Mouse (Mus musculus): ENCODE measurements at regions not wholly inside any gene's neighbourhood (a gene's known extent, or its start where the extent isn't known, plus 50 kb on each side); places are given as distances from the start of the nearest gene placed in this dataset.

DNA sequence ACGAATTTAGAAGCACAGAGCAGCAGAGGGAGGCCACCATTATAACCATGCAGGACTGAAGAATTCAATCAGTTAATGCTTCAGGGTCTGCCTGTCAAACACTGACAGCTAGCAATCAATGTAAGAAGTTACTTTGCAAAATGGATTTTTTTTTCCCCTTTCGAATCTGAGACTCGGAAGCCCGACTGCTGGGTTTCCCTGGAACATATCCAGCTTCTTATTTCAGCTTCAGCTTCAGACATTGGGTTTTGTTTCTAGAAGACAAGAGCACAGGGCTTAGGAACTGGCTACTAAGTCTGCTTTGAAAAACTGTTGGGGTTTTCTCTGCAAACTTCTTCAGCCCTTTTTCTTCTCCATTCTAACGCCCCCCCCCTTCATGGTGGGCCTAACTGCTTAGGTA is 288.4 kb downstream of the Sox4 start:
- Histone ChIP-seq H3K27me3 (ENCODE audit: control insufficient read depth in 1 of 2, insufficient read depth in 2 of 2, low read length in 2 of 2) (no peaks in the 10 kb centered on the region), H3K9ac (ENCODE audit: control insufficient read depth, low read depth, low read length, poor library complexity, severe bottlenecking) (no peak overlapping the region), H3K27ac (ENCODE audit: control insufficient read depth, low read depth, low read length) (no peak overlapping the region), H3K79me2 (ENCODE audit: control insufficient read depth, insufficient read depth, low read length, poor library complexity) (no peaks in the 10 kb centered on the region), H3K4me1 (ENCODE audit: control insufficient read depth in 1 of 2, insufficient read depth in 2 of 2, low read length in 2 of 2) (no peaks in the 10 kb centered on the region), H3K9me3 (replicated peaks; ENCODE audit: insufficient read depth, low read length) (no peaks in the 10 kb centered on the region), H3K36me3 (ENCODE audit: control insufficient read depth in 1 of 2, insufficient read depth in 2 of 2, low read length in 2 of 2) (no peaks in the 10 kb centered on the region), H3K4me3 (ENCODE audit: control insufficient read depth in 1 of 2, insufficient read depth in 1 of 2, low read depth in 2 of 2, low read length in 2 of 2) (no peak overlapping the region)
- no peak for DNase-seq (ENCODE audit: low read depth, low spot score)
- TF ChIP-seq MEF2A (IDR thresholded peaks at IDR 0.05; ENCODE audit: extremely low read depth, insufficient replicate concordance, low read depth, low read length, poor library complexity, severe bottlenecking) (no peak), POLR2AphosphoS5 (IDR thresholded peaks at IDR 0.05; ENCODE audit: borderline replicate concordance, low read depth, low read length) (no peak), MAZ (IDR thresholded peaks at IDR 0.05; ENCODE audit: low read depth, low read length) (no peak), ZKSCAN1 (IDR thresholded peaks at IDR 0.05; ENCODE audit: low read depth, low read length) (no peak), ZC3H11A (IDR thresholded peaks at IDR 0.05; ENCODE audit: low read depth, low read length) (no peak), TAL1 (IDR thresholded peaks at IDR 0.05; ENCODE audit: low read length) (no peak), MAX (IDR thresholded peaks at IDR 0.05; ENCODE audit: low read length) (no peak), SIN3A (IDR thresholded peaks at IDR 0.05; ENCODE audit: low read length) (no peak)

GRCm38 (mm10) chr13:28664698-28665097 is 288.8 kb downstream of the Sox4 start:
- no peak for DNase-seq (ENCODE audit: low read depth, low spot score)
- Histone ChIP-seq H3K36me3 (ENCODE audit: control insufficient read depth in 1 of 2, insufficient read depth in 2 of 2, low read length in 2 of 2) (no peaks in the 10 kb centered on the region), H3K9me3 (replicated peaks; ENCODE audit: insufficient read depth, low read length) (no peaks in the 10 kb centered on the region), H3K4me3 (ENCODE audit: control insufficient read depth in 1 of 2, insufficient read depth in 1 of 2, low read depth in 2 of 2, low read length in 2 of 2) (no peak overlapping the region), H3K27ac (ENCODE audit: control insufficient read depth, low read depth, low read length) (no peak overlapping the region), H3K9ac (ENCODE audit: control insufficient read depth, low read depth, low read length, poor library complexity, severe bottlenecking) (no peak overlapping the region), H3K79me2 (ENCODE audit: control insufficient read depth, insufficient read depth, low read length, poor library complexity) (no peaks in the 10 kb centered on the region), H3K27me3 (ENCODE audit: control insufficient read depth in 1 of 2, insufficient read depth in 2 of 2, low read length in 2 of 2) (no peaks in the 10 kb centered on the region), H3K4me1 (ENCODE audit: control insufficient read depth in 1 of 2, insufficient read depth in 2 of 2, low read length in 2 of 2) (no peaks in the 10 kb centered on the region)
- TF ChIP-seq GATA1 (IDR thresholded peaks at IDR 0.05; ENCODE audit: low read depth, low read length) (no peak), ELF1 (IDR thresholded peaks at IDR 0.05; ENCODE audit: low read depth, low read length) (no peak), ZKSCAN1 (IDR thresholded peaks at IDR 0.05; ENCODE audit: low read depth, low read length) (no peak), MEF2A (IDR thresholded peaks at IDR 0.05; ENCODE audit: extremely low read depth, insufficient replicate concordance, low read depth, low read length, poor library complexity, severe bottlenecking) (no peak), RAD21 (IDR thresholded peaks at IDR 0.05; ENCODE audit: low read depth, low read length) (no peak), TAL1 (IDR thresholded peaks at IDR 0.05; ENCODE audit: low read length) (no peak), NRF1 (IDR thresholded peaks at IDR 0.05; ENCODE audit: insufficient read depth, low read depth, low read length, poor library complexity, severe bottlenecking) (no peak), MAX (IDR thresholded peaks at IDR 0.05; ENCODE audit: low read length) (no peak), ZMIZ1 (IDR thresholded peaks at IDR 0.05; ENCODE audit: low read depth, low read length) (no peak), MXI1 (IDR thresholded peaks at IDR 0.05; ENCODE audit: low read depth, low read length) (no peak), ETS1 (IDR thresholded peaks at IDR 0.05; ENCODE audit: low read depth, low read length) (no peak), SMC3 (IDR thresholded peaks at IDR 0.05; ENCODE audit: low read depth, low read length) (no peak), ZNF384 (IDR thresholded peaks at IDR 0.05; ENCODE audit: low read depth, low read length) (no peak), CTCF (IDR thresholded peaks at IDR 0.05 in 2 of 3, conservative IDR thresholded peaks at IDR 0.05 in 1 of 3; ENCODE audit: control insufficient read depth in 1 of 3, insufficient read depth in 1 of 3, low read depth in 2 of 3, low read length in 3 of 3, poor library complexity in 1 of 3, severe bottlenecking in 1 of 3) (no peak), HCFC1 (IDR thresholded peaks at IDR 0.05; ENCODE audit: low read depth, low read length) (no peak), POLR2AphosphoS2 (IDR thresholded peaks at IDR 0.05; ENCODE audit: low read length) (no peak), TBP (IDR thresholded peaks at IDR 0.05; ENCODE audit: low read depth, low read length) (no peak)

All from MEL (cell line).